Mouse (Mus musculus): Measurements from ENCODE around the gene Apon. TPM values are rescaled to one million over a fixed set of nuclear protein-coding genes. Genes with fewer than 3 reads are reported as not detected.
"Not testable (repeated sequence)": the region's sequence is repeated elsewhere in the genome, so short reads cannot be mapped to it uniquely, and the experiment has no call there.

Apon gene
- total RNA-seq, 2 experiments from 2014 or later = 0.32 to 0.70 TPM

- no peak for DNase-seq (ENCODE audit: low spot score in 2 of 2)
These were observed 18.0 kb downstream of the Apon start for GRCm38 (mm10) chr10:128271883-128272282.

GRCm38 (mm10) chr10:128272819-128273439, 19.0 kb downstream of the Apon start:
- not testable (repeated sequence) for DNase-seq (ENCODE audit: low spot score in 2 of 2)

- DNase-seq (ENCODE audit: low spot score in 2 of 2) = not testable (repeated sequence)
These were observed 21.5 kb downstream of the Apon start for GRCm38 (mm10) chr10:128275374-128275773.

- no peak for DNase-seq (ENCODE audit: low spot score in 2 of 2)
These were observed 24.3 kb downstream of the Apon start for GRCm38 (mm10) chr10:128278158-128278557.

- no peak for DNase-seq (ENCODE audit: low spot score in 2 of 2)
These were observed 27.0 kb downstream of the Apon start for GRCm38 (mm10) chr10:128280943-128281342.

- DNase-seq (ENCODE audit: low spot score in 2 of 2) = no peak
These were observed 27.8 kb downstream of the Apon start for GRCm38 (mm10) chr10:128281682-128282081.

- no peak for DNase-seq (ENCODE audit: low spot score in 2 of 2)
These were observed 29.1 kb downstream of the Apon start for GRCm38 (mm10) chr10:128282886-128283450.

- peak in 1 of 2 experiments; percentile 66 for DNase-seq (ENCODE audit: low spot score in 2 of 2)
These were observed 30.0 kb downstream of the Apon start for GRCm38 (mm10) chr10:128283604-128284579.

GRCm38 (mm10) chr10:128290594-128290993, 36.7 kb downstream of the Apon start:
- DNase-seq (ENCODE audit: low spot score in 2 of 2) = peak in 1 of 2 experiments; percentile 38

GRCm38 (mm10) chr10:128296370-128297090, 42.6 kb downstream of the Apon start:
- DNase-seq (ENCODE audit: low spot score in 2 of 2) = no peak

GRCm38 (mm10) chr10:128297221-128297620, 43.3 kb downstream of the Apon start:
- no peak for DNase-seq (ENCODE audit: low spot score in 2 of 2)

- DNase-seq (ENCODE audit: low spot score in 2 of 2) = no peak
These were observed 43.7 kb downstream of the Apon start for GRCm38 (mm10) chr10:128297622-128298021.

- DNase-seq (ENCODE audit: low spot score in 2 of 2) = no peak
These were observed 44.3 kb downstream of the Apon start for GRCm38 (mm10) chr10:128298243-128298642.

- no peak for DNase-seq (ENCODE audit: low spot score in 2 of 2)
These were observed 44.8 kb downstream of the Apon start, which contains the start of gene Il23a for GRCm38 (mm10) chr10:128298702-128299171. Il23a (minus strand) TSS chr10:128298752.

- DNase-seq (ENCODE audit: low spot score in 2 of 2) = no peak
These were observed 48.5 kb downstream of the Apon start for GRCm38 (mm10) chr10:128302357-128302756.

GRCm38 (mm10) chr10:128302785-128303125, 48.9 kb downstream of the Apon start:
- no peak for DNase-seq (ENCODE audit: low spot score in 2 of 2)

GRCm38 (mm10) chr10:128303126-128304021, 49.5 kb downstream of the Apon start, which contains the start of gene Pan2:
Pan2 (plus strand) TSS chr10:128303335.
- DNase-seq (ENCODE audit: low spot score in 2 of 2) = peak; percentile 95 to 98
